Mouse (Mus musculus) CH12.LX (cell line): ENCODE measurements around the gene Cipc. TPM values are rescaled to one million over a fixed set of nuclear protein-coding genes. Genes with fewer than 3 reads are reported as not detected.

Experiments
- DNase-seq: peaks from one replicate; pipeline ENCODE4 v3.0.0-alpha.2; 2013; ENCODE audit errors: extremely low read depth
- H3K27ac ChIP-seq: 2 replicates; pipeline ENCODE4 v1.5.1; 2012; ENCODE audit warnings: low read depth, mild to moderate bottlenecking, control low read depth, moderate library complexity; ENCODE audit not compliant: insufficient read depth
- H3K27me3 ChIP-seq: replicated peaks from 2 replicates; pipeline ENCODE3; 2012; ENCODE audit warnings: inconsistent platforms
- H3K36me3 ChIP-seq, 2 experiments: replicated peaks in 1 of 2; 2 replicates each; pipeline versions ENCODE3 to v1.6.1; 2012; ENCODE audit warnings: inconsistent platforms in 1 of 2, low read length in 1 of 2, mild to moderate bottlenecking in 1 of 2, mixed read lengths in 1 of 2, moderate library complexity in 1 of 2; ENCODE audit not compliant: control insufficient read depth in 1 of 2, insufficient read depth in 1 of 2
- H3K4me1 ChIP-seq, 2 experiments: 2 replicates each; pipeline ENCODE4 v1.6.1; 2012; ENCODE audit warnings: inconsistent platforms in 1 of 2, moderate library complexity in 1 of 2; ENCODE audit not compliant: insufficient read depth in 2 of 2, control insufficient read depth in 1 of 2
- H3K4me2 ChIP-seq: 2 replicates; pipeline ENCODE4 v1.6.1; 2012; ENCODE audit warnings: low read depth, mild to moderate bottlenecking, control low read depth; ENCODE audit not compliant: poor library complexity, insufficient read depth, severe bottlenecking
- H3K4me3 ChIP-seq, 3 experiments: fragments of 150-350 bp in 1 of 3; sonication (generic) in 1 of 3; replicated peaks in 1 of 3; 2 replicates each; pipeline versions ENCODE3 to v1.5.1; 2011 to 2012; ENCODE audit warnings: low read depth in 2 of 3, low read length in 2 of 3, mild to moderate bottlenecking in 2 of 3, moderate library complexity in 2 of 3, control low read depth in 1 of 3, improper control_type of control experiment in 1 of 3, inconsistent platforms in 1 of 3, mixed read lengths in 1 of 3; ENCODE audit not compliant: poor library complexity in 1 of 3
- H3K79me2 ChIP-seq: replicated peaks from 2 replicates; pipeline ENCODE4 v1.6.1; 2012; ENCODE audit warnings: mild to moderate bottlenecking, moderate library complexity; ENCODE audit not compliant: control insufficient read depth, poor library complexity, insufficient read depth, severe bottlenecking; ENCODE audit errors: extremely low read depth
- H3K9ac ChIP-seq: 2 replicates; pipeline ENCODE4 v1.6.1; 2012; ENCODE audit warnings: low read depth, mild to moderate bottlenecking, control low read depth, moderate library complexity; ENCODE audit not compliant: insufficient read depth
- H3K9me3 ChIP-seq: replicated peaks from 2 replicates; pipeline ENCODE3; 2012; ENCODE audit warnings: low read length, inconsistent platforms, mixed read lengths
- BHLHE40 ChIP-seq: IDR thresholded peaks from 2 replicates; pipeline ENCODE4 v1.6.1; 2011; ENCODE audit warnings: mild to moderate bottlenecking, low read depth, low read length, improper control_type of control experiment
- E2F4 ChIP-seq: IDR thresholded peaks from 2 replicates; pipeline ENCODE4 v1.6.1; 2011; ENCODE audit warnings: low read depth, low read length, improper control_type of control experiment; ENCODE audit not compliant: insufficient replicate concordance
- ELF1 ChIP-seq: IDR thresholded peaks from 2 replicates; pipeline ENCODE4 v1.6.1; 2014; ENCODE audit warnings: low read depth, mild to moderate bottlenecking, inconsistent platforms, low read length, improper control_type of control experiment
- EP300 ChIP-seq: IDR thresholded peaks from 2 replicates; pipeline ENCODE4 v1.6.1; 2011; ENCODE audit warnings: low read length, improper control_type of control experiment
- ETS1 ChIP-seq: conservative IDR thresholded peaks from 2 replicates; pipeline ENCODE4 v1.6.1; 2012; ENCODE audit warnings: low read depth, mild to moderate bottlenecking, inconsistent platforms, low read length, improper control_type of control experiment, moderate library complexity
- GABPA ChIP-seq: IDR thresholded peaks from 2 replicates; pipeline ENCODE4 v1.6.1; 2012; ENCODE audit warnings: low read depth, low read length, improper control_type of control experiment, inconsistent platforms; ENCODE audit not compliant: insufficient replicate concordance
- IRF4 ChIP-seq: IDR thresholded peaks from 2 replicates; pipeline ENCODE4 v1.6.1; 2014; ENCODE audit warnings: low read depth, mild to moderate bottlenecking, inconsistent platforms, low read length, improper control_type of control experiment
- JUN ChIP-seq: IDR thresholded peaks from 2 replicates; pipeline ENCODE4 v1.6.1; 2011; ENCODE audit warnings: low read depth, mild to moderate bottlenecking, low read length, improper control_type of control experiment, moderate library complexity; ENCODE audit not compliant: insufficient read depth
- JUND ChIP-seq: conservative IDR thresholded peaks from 2 replicates; pipeline ENCODE4 v1.6.1; 2011; ENCODE audit warnings: low read depth, low read length, improper control_type of control experiment
- MAFK ChIP-seq: IDR thresholded peaks from 2 replicates; pipeline ENCODE4 v1.6.1; 2011; ENCODE audit warnings: low read length, improper control_type of control experiment; ENCODE audit not compliant: insufficient replicate concordance
- MAX ChIP-seq: IDR thresholded peaks from 2 replicates; pipeline ENCODE4 v1.6.1; 2011; ENCODE audit warnings: low read length, improper control_type of control experiment
- MEF2A ChIP-seq: IDR thresholded peaks from 2 replicates; pipeline ENCODE4 v1.6.1; 2014; ENCODE audit warnings: low read depth, mild to moderate bottlenecking, inconsistent platforms, low read length, improper control_type of control experiment, borderline replicate concordance
- MXI1 ChIP-seq: IDR thresholded peaks from 2 replicates; pipeline ENCODE4 v1.6.1; 2011; ENCODE audit warnings: mild to moderate bottlenecking, low read depth, low read length, improper control_type of control experiment
- MYC ChIP-seq: IDR thresholded peaks from 2 replicates; pipeline ENCODE4 v1.6.1; 2011; ENCODE audit warnings: low read depth, mild to moderate bottlenecking, improper control_type of control experiment, low read length
- NELFE ChIP-seq: IDR thresholded peaks from 2 replicates; pipeline ENCODE4 v1.6.1; 2011; ENCODE audit warnings: low read depth, low read length, improper control_type of control experiment
- NRF1 ChIP-seq: IDR thresholded peaks from 2 replicates; pipeline ENCODE4 v1.6.1; 2014; ENCODE audit warnings: low read depth, mild to moderate bottlenecking, inconsistent platforms, low read length, improper control_type of control experiment, moderate library complexity
- PAX5 ChIP-seq: IDR thresholded peaks from 2 replicates; pipeline ENCODE4 v1.6.1; 2012; ENCODE audit warnings: low read length, inconsistent platforms, mixed read lengths
- RAD21 ChIP-seq: IDR thresholded peaks from 2 replicates; pipeline ENCODE4 v1.6.1; 2011; ENCODE audit warnings: low read depth, mild to moderate bottlenecking, low read length, improper control_type of control experiment, moderate library complexity
- TCF12 ChIP-seq: IDR thresholded peaks from 2 replicates; pipeline ENCODE4 v1.6.1; 2014; ENCODE audit warnings: low read depth, mild to moderate bottlenecking, inconsistent platforms, low read length, improper control_type of control experiment
- UBTF ChIP-seq: IDR thresholded peaks from 2 replicates; pipeline ENCODE4 v1.6.1; 2012; ENCODE audit warnings: low read depth, mild to moderate bottlenecking, inconsistent platforms, low read length, improper control_type of control experiment, moderate library complexity
- USF1 ChIP-seq: IDR thresholded peaks from 2 replicates; pipeline ENCODE4 v1.6.1; 2014; ENCODE audit warnings: low read depth, mild to moderate bottlenecking, inconsistent platforms, low read length, improper control_type of control experiment
- USF2 ChIP-seq: conservative IDR thresholded peaks from 2 replicates; pipeline ENCODE4 v1.6.1; 2011; ENCODE audit warnings: low read depth, low read length, improper control_type of control experiment
- ZKSCAN1 ChIP-seq: IDR thresholded peaks from 2 replicates; pipeline ENCODE4 v1.6.1; 2012; ENCODE audit warnings: low read depth, inconsistent platforms, low read length, improper control_type of control experiment, borderline replicate concordance
- ZMIZ1 ChIP-seq: IDR thresholded peaks from 2 replicates; pipeline ENCODE4 v1.6.1; 2012; ENCODE audit warnings: low read depth, mild to moderate bottlenecking, inconsistent platforms, low read length, improper control_type of control experiment
- ZNF384 ChIP-seq: IDR thresholded peaks from 2 replicates; pipeline ENCODE4 v1.6.1; 2012; ENCODE audit warnings: low read depth, low read length, improper control_type of control experiment, inconsistent platforms
- dilution Hi-C: fragments of 300-500 bp; cut with MboI; formaldehyde crosslinking; loops from 2 replicates; pipeline ENCODE4 v1.14.3; 2020; ENCODE audit warnings: low sequenced_read_pairs; ENCODE audit not compliant: extremely low pct_unique_long_range_greater_than_20kb, extremely low pct_ligation_motif_present
- in situ Hi-C: fragments of 300-500 bp; cut with MboI; formaldehyde crosslinking; loops from 3 replicates; pipeline ENCODE4 v1.14.3; 2019; ENCODE audit warnings: low sequenced_read_pairs, low pct_ligation_motif_present, low pct_unique_long_range_greater_than_20kb, mixed read lengths
- polyA plus RNA-seq: library from polyadenylated mRNA; unstranded; fragments of >175 nt; gene quantifications from 2 replicates; pipeline ENCODE4 v1.2.1, GENCODE M21; 2012; ENCODE audit warnings: low read depth; ENCODE audit not compliant: insufficient read length
- total RNA-seq, 2 experiments: library from RNA; depleted of rRNA; stranded (reverse); fragments of 300-350 nt in 1 of 2; fragments of >200 nt in 1 of 2; gene quantifications; 2 replicates each; pipeline ENCODE4 v1.2.3; 2012 to 2014

The Cipc gene
- total and polyA plus RNA-seq, 3 experiments: 15.7 to 20.5 (median 18.7) TPM

- no peak overlapping the region for H3K4me3 ChIP-seq
- TF ChIP-seq TCF12 (no peak), ZKSCAN1 (no peak), ZMIZ1 (no peak), IRF4 (no peak), EP300 (no peak), MAFK (no peak), GABPA (no peak), UBTF (no peak), BHLHE40 (no peak), ZNF384 (no peak), RAD21 (no peak)
- TF ChIP-seq, all 38 proteins: peak for 0
- no peak for DNase-seq
- no peaks in the 10 kb centered on the region for H3K79me2 ChIP-seq
- H3K9ac ChIP-seq: no peak overlapping the region
- no peaks in the 10 kb centered on the region for H3K4me1 ChIP-seq
- no peaks in the 10 kb centered on the region for H3K9me3 ChIP-seq
- H3K36me3 ChIP-seq: peaks cover 29 to 53% of the 10 kb centered on the region in 2 experiments
- dilution Hi-C loops: no loop called here
- H3K4me2 ChIP-seq: no peak overlapping the region
- H3K27me3 ChIP-seq: no peaks in the 10 kb centered on the region
- no peak overlapping the region for H3K27ac ChIP-seq
- in situ Hi-C loops: no loop called here
Measured at GRCm38 (mm10) chr12:86965237-86965799, 18.5 kb downstream of the Cipc start.

GRCm38 (mm10) chr12:86968468-86969219, 21.8 kb downstream of the Cipc start:
- Histone ChIP-seq H3K36me3 (peaks cover 4 to 20% of the 10 kb centered on the region in 2 experiments), H3K9me3 (no peaks in the 10 kb centered on the region), H3K27ac (no peak overlapping the region), H3K79me2 (no peaks in the 10 kb centered on the region), H3K4me2 (no peak overlapping the region), H3K27me3 (no peaks in the 10 kb centered on the region), H3K4me1 (no peaks in the 10 kb centered on the region), H3K4me3 (no peak overlapping the region), H3K9ac (no peak overlapping the region)
- no peak for TF ChIP-seq E2F4
- no peak for TF ChIP-seq PAX5
- 0 out of 2 replicates have a peak, but pooled peaks have one; percentile 22 for TF ChIP-seq MYC
- TF ChIP-seq JUND: no peak
- TF ChIP-seq USF1: no peak; the same call in 1 of the 2 replicates
- no peak for TF ChIP-seq MXI1
- 0 out of 2 replicates have a peak, but pooled peaks have one; percentile 18 for TF ChIP-seq MAX
- no peak for TF ChIP-seq ETS1
- no peak for TF ChIP-seq NELFE
- TF ChIP-seq JUN: no peak
- TF ChIP-seq ZKSCAN1: no peak
- no peak for TF ChIP-seq ELF1
- no peak for TF ChIP-seq NRF1
- TF ChIP-seq ZMIZ1: no peak
- no peak for TF ChIP-seq MEF2A
- TF ChIP-seq EP300: no peak
- no peak for TF ChIP-seq USF2
- in situ Hi-C loops: no loop called here
- no peak for DNase-seq
- dilution Hi-C loops: no loop called here
